Mouse (Mus musculus) heart, adult 2 months (tissue): ENCODE measurements around the gene Nudt8.

ENCODE experiments used
- CTCF ChIP-seq: fragments of 200-600 bp; IDR thresholded peaks from 2 replicates; pipeline ENCODE4 v1.8.1; 2022; ENCODE audit warnings: antibody characterized with exemption, mild to moderate bottlenecking, moderate library complexity
- EP300 ChIP-seq: fragments of 200-500 bp; IDR thresholded peaks from 2 replicates; pipeline ENCODE4 v1.6.1; 2011; ENCODE audit warnings: low read depth, low read length, control low read depth; ENCODE audit not compliant: insufficient read depth
- POLR2A ChIP-seq: fragments of 200-500 bp; IDR thresholded peaks from 2 replicates; pipeline ENCODE4 v1.6.1; 2011; ENCODE audit warnings: mild to moderate bottlenecking, low read depth, low read length, control low read depth; ENCODE audit not compliant: insufficient read depth

- TF ChIP-seq EP300 (no peak), CTCF (no peak), POLR2A (0 out of 2 replicates have a peak, but pooled peaks have one; percentile 32)
Measured at GRCm38 (mm10) chr19:4005971-4006370, 5.6 kb downstream of the Nudt8 start.
